Mouse (Mus musculus) olfactory bulb, adult 2 months (tissue): ENCODE data around the gene Ctdspl.

Experiments used
- CTCF ChIP-seq: fragments of 200-500 bp; IDR thresholded peaks from 2 replicates; pipeline ENCODE4 v1.5.1; 2012; ENCODE audit warnings: low read depth, mild to moderate bottlenecking, low read length, moderate library complexity; ENCODE audit not compliant: insufficient read depth
- POLR2A ChIP-seq: fragments of 200-500 bp; IDR thresholded peaks from 2 replicates; pipeline ENCODE4 v1.6.1; 2012; ENCODE audit warnings: mild to moderate bottlenecking, low read depth, low read length, moderate library complexity; ENCODE audit not compliant: insufficient read depth

GRCm38 (mm10) chr9:118975758-118976157, 49.5 kb downstream of the Ctdspl start:
- no peak for TF ChIP-seq CTCF
- TF ChIP-seq POLR2A = no peak
